Mouse (Mus musculus): ENCODE measurements around the gene Zbtb4. TPM values are rescaled to one million over a fixed set of nuclear protein-coding genes. Genes with fewer than 3 reads are reported as not detected.

Gene Zbtb4
- total and polyA plus RNA-seq, 3 experiments, result 2.4 to 2.7 TPM; not detected in 1

DNA sequence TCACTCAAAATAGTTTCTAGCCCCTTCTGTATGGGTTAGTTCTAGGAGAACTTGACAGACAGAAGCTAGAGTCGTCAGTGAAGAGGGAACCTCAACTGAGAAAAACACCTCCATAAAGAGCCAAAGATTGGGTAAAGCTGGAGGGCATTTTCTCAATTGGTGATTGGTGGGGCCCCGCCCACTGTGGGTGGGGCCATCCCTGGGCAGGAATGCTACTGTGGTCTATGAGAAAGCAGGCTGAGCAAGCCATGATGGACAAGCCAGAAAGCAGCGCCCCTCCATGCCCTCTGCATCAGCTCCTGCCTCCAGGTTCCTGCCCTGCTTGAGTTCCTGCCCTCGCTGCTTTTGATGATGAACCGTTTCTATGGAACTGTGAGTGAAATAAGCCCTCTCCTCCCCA is 39.8 kb upstream of the Zbtb4 start:
- Histone ChIP-seq H3K9ac (ENCODE audit: control insufficient read depth, low read depth, low read length, poor library complexity, severe bottlenecking) (no peak overlapping the region), H3K9me3 (replicated peaks; ENCODE audit: insufficient read depth, low read length) (no peaks in the 10 kb centered on the region), H3K27ac (ENCODE audit: control insufficient read depth, low read depth, low read length) (no peak overlapping the region), H3K27me3 (ENCODE audit: control insufficient read depth in 1 of 2, insufficient read depth in 2 of 2, low read length in 2 of 2) (no peaks in the 10 kb centered on the region), H3K79me2 (ENCODE audit: control insufficient read depth, insufficient read depth, low read length, poor library complexity) (no peaks in the 10 kb centered on the region), H3K4me1 (ENCODE audit: control insufficient read depth in 1 of 2, insufficient read depth in 2 of 2, low read length in 2 of 2) (0 out of 4 replicates have a peak, but pooled peaks cover 2% of the 10 kb centered on the region in 2 experiments), H3K36me3 (ENCODE audit: control insufficient read depth in 1 of 2, insufficient read depth in 2 of 2, low read length in 2 of 2) (peaks cover 0 to 2% of the 10 kb centered on the region in 2 experiments; a peak in 1 of 4 replicates), H3K4me3 (ENCODE audit: control insufficient read depth in 1 of 2, insufficient read depth in 1 of 2, low read depth in 2 of 2, low read length in 2 of 2) (no peak overlapping the region)
- no peak for TF ChIP-seq POLR2AphosphoS2 (IDR thresholded peaks at IDR 0.05; ENCODE audit: low read length)
- TF ChIP-seq BHLHE40 (IDR thresholded peaks at IDR 0.05; ENCODE audit: borderline replicate concordance, low read depth, low read length), result 0 out of 2 replicates have a peak, but pooled peaks have one; percentile 9
- peak; percentile 73 for DNase-seq (ENCODE audit: low read depth, low spot score)

DNA sequence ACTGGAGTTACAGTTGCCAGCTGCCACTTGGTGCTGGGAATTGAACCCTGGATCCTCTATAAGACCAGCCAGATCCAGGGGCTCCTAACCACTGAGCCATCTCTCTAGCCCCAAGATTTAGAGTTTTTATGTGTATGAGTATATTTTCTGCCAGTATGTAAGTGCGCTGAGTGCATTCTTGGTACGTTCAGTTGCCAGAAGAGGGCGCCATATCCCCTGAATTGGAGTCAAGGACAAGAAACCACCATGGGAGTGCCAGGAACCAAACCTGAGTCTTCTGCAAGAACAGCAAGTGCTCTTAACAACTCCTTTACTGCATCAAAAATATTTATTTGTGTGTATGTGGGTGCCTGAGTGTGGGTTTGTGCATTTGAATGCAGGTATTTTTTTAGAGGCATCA is 36.6 kb upstream of the Zbtb4 start:
- peak; percentile 97 for DNase-seq (ENCODE audit: low read depth, low spot score)
- no peak overlapping the region for H3K4me3 ChIP-seq (ENCODE audit: control insufficient read depth in 1 of 2, insufficient read depth in 1 of 2, low read depth in 2 of 2, low read length in 2 of 2)
- no peak overlapping the region for H3K27ac ChIP-seq (ENCODE audit: control insufficient read depth, low read depth, low read length)
- peaks cover 0 to 2% of the 10 kb centered on the region in 2 experiments; a peak in 2 of 4 replicates for H3K36me3 ChIP-seq (ENCODE audit: control insufficient read depth in 1 of 2, insufficient read depth in 2 of 2, low read length in 2 of 2)
- H3K79me2 ChIP-seq (ENCODE audit: control insufficient read depth, insufficient read depth, low read length, poor library complexity), result no peaks in the 10 kb centered on the region
- 0 out of 4 replicates have a peak, but pooled peaks cover 2% of the 10 kb centered on the region in 2 experiments for H3K4me1 ChIP-seq (ENCODE audit: control insufficient read depth in 1 of 2, insufficient read depth in 2 of 2, low read length in 2 of 2)
- no peaks in the 10 kb centered on the region for H3K27me3 ChIP-seq (ENCODE audit: control insufficient read depth in 1 of 2, insufficient read depth in 2 of 2, low read length in 2 of 2)
- no peaks in the 10 kb centered on the region for H3K9me3 ChIP-seq (replicated peaks; ENCODE audit: insufficient read depth, low read length)
- no peak overlapping the region for H3K9ac ChIP-seq (ENCODE audit: control insufficient read depth, low read depth, low read length, poor library complexity, severe bottlenecking)
- TF ChIP-seq MAX (IDR thresholded peaks at IDR 0.05; ENCODE audit: low read length) (no peak), MXI1 (IDR thresholded peaks at IDR 0.05; ENCODE audit: low read depth, low read length) (no peak), HCFC1 (IDR thresholded peaks at IDR 0.05; ENCODE audit: low read depth, low read length) (0 out of 2 replicates have a peak, but pooled peaks have one; percentile 47), CHD2 (IDR thresholded peaks at IDR 0.05; ENCODE audit: low read length) (no peak), ELF1 (IDR thresholded peaks at IDR 0.05; ENCODE audit: low read depth, low read length) (no peak), CHD1 (IDR thresholded peaks at IDR 0.05; ENCODE audit: low read depth, low read length) (no peak), TCF12 (IDR thresholded peaks at IDR 0.05; ENCODE audit: low read depth, low read length) (0 out of 2 replicates have a peak, but pooled peaks have one; percentile 4), EP300 (IDR thresholded peaks at IDR 0.05; ENCODE audit: low read depth in 1 of 2, low read length in 2 of 2) (no peak), ZNF384 (IDR thresholded peaks at IDR 0.05; ENCODE audit: low read depth, low read length) (0 out of 2 replicates have a peak, but pooled peaks have one; percentile 24), RAD21 (IDR thresholded peaks at IDR 0.05; ENCODE audit: low read depth, low read length) (peak; percentile 97), POLR2A (IDR thresholded peaks at IDR 0.05; ENCODE audit: control insufficient read depth in 1 of 2, insufficient read depth in 1 of 2, low read depth in 1 of 2, low read length in 2 of 2, poor library complexity in 1 of 2) (no peak), CTCF (IDR thresholded peaks at IDR 0.05 in 2 of 3, conservative IDR thresholded peaks at IDR 0.05 in 1 of 3; ENCODE audit: control insufficient read depth in 1 of 3, insufficient read depth in 1 of 3, low read depth in 2 of 3, low read length in 3 of 3, poor library complexity in 1 of 3, severe bottlenecking in 1 of 3) (peak; percentile 82 to 97 (median 91)), RCOR1 (IDR thresholded peaks at IDR 0.05; ENCODE audit: low read depth, low read length) (no peak), ZMIZ1 (IDR thresholded peaks at IDR 0.05; ENCODE audit: low read depth, low read length) (no peak), E2F4 (IDR thresholded peaks at IDR 0.05; ENCODE audit: borderline replicate concordance, low read depth, low read length) (no peak), MYB (IDR thresholded peaks at IDR 0.05; ENCODE audit: low read depth, low read length) (no peak), NRF1 (IDR thresholded peaks at IDR 0.05; ENCODE audit: insufficient read depth, low read depth, low read length, poor library complexity, severe bottlenecking) (no peak), SIN3A (IDR thresholded peaks at IDR 0.05; ENCODE audit: low read length) (no peak; the same call in 1 of the 2 replicates), MAZ (IDR thresholded peaks at IDR 0.05; ENCODE audit: low read depth, low read length) (peak; percentile 65; the same call in 1 of the 2 replicates), MAFK (IDR thresholded peaks at IDR 0.05; ENCODE audit: borderline replicate concordance, low read depth, low read length) (no peak), ZC3H11A (IDR thresholded peaks at IDR 0.05; ENCODE audit: low read depth, low read length) (peak; percentile 95), SMC3 (IDR thresholded peaks at IDR 0.05; ENCODE audit: low read depth, low read length) (peak; percentile 95), ZKSCAN1 (IDR thresholded peaks at IDR 0.05; ENCODE audit: low read depth, low read length) (no peak)

All from MEL (cell line).